Mouse (Mus musculus): ENCODE measurements at regions not wholly inside any gene's neighbourhood (a gene's known extent, or its start where the extent isn't known, plus 50 kb on each side); places are given as distances from the start of the nearest gene placed in this dataset.
"Not testable (repeated sequence)": the region's sequence is repeated elsewhere in the genome, so short reads cannot be mapped to it uniquely, and the experiment has no call there.

- peaks cover 3% of the 10 kb centered on the region for H3K9me3 ChIP-seq (ENCODE audit: control insufficient read depth, low read length)
- DNase-seq (ENCODE audit: low spot score) (no peak), ATAC-seq (ENCODE audit: insufficient number of reproducible peaks, low FRiP score, low TSS enrichment, low read depth) (no peak)
- no peak overlapping the region for H3K27ac ChIP-seq (replicated peaks; ENCODE audit: low read depth, low read length)
- peaks cover 9% of the 10 kb centered on the region for H3K4me1 ChIP-seq (ENCODE audit: control insufficient read depth, insufficient read depth, low read length)
- no peak overlapping the region for H3K9ac ChIP-seq (ENCODE audit: low read length)
- no peak overlapping the region for H3K4me3 ChIP-seq (ENCODE audit: low read depth, low read length)
- no peaks in the 10 kb centered on the region for H3K36me3 ChIP-seq (ENCODE audit: control insufficient read depth, insufficient read depth, low read length)
- WGBS = 23% methylated on average over 12 of the region's 12 CpGs
- no peaks in the 10 kb centered on the region for H3K27me3 ChIP-seq (ENCODE audit: control insufficient read depth, insufficient read depth, low read length)
- no peak overlapping the region for H3K4me2 ChIP-seq (ENCODE audit: low read depth, severe bottlenecking)
Observed at GRCm38 (mm10) chr10:117564118-117565040, 64.9 kb upstream of the Cpm start.

- no peak overlapping the region for H3K4me2 ChIP-seq (ENCODE audit: low read depth, severe bottlenecking)
- H3K4me1 ChIP-seq (ENCODE audit: control insufficient read depth, insufficient read depth, low read length) = peaks cover 7% of the 10 kb centered on the region
- H3K4me3 ChIP-seq (ENCODE audit: low read depth, low read length) = no peak overlapping the region
- peaks cover 3% of the 10 kb centered on the region for H3K9me3 ChIP-seq (ENCODE audit: control insufficient read depth, low read length)
- no peak overlapping the region for H3K27ac ChIP-seq (replicated peaks; ENCODE audit: low read depth, low read length)
- no peak for DNase-seq (ENCODE audit: low spot score)
- 52% methylated on average over 8 of the region's 8 CpGs for WGBS
- no peaks in the 10 kb centered on the region for H3K27me3 ChIP-seq (ENCODE audit: control insufficient read depth, insufficient read depth, low read length)
- H3K36me3 ChIP-seq (ENCODE audit: control insufficient read depth, insufficient read depth, low read length) = no peaks in the 10 kb centered on the region
- ATAC-seq (ENCODE audit: insufficient number of reproducible peaks, low FRiP score, low TSS enrichment, low read depth) = no peak
- no peak overlapping the region for H3K9ac ChIP-seq (ENCODE audit: low read length)
Observed at GRCm38 (mm10) chr10:117563429-117564117, 65.7 kb upstream of the Cpm start.

GRCm38 (mm10) chr10:117562850-117563248 is 66.5 kb upstream of the Cpm start:
- H3K4me1 ChIP-seq (ENCODE audit: control insufficient read depth, insufficient read depth, low read length); H3K4me2 ChIP-seq (ENCODE audit: low read depth, severe bottlenecking); H3K27ac ChIP-seq (replicated peaks; ENCODE audit: low read depth, low read length); ATAC-seq (ENCODE audit: insufficient number of reproducible peaks, low FRiP score, low TSS enrichment, low read depth); H3K9me3 ChIP-seq (ENCODE audit: control insufficient read depth, low read length); H3K4me3 ChIP-seq (ENCODE audit: low read depth, low read length); H3K36me3 ChIP-seq (ENCODE audit: control insufficient read depth, insufficient read depth, low read length); H3K27me3 ChIP-seq (ENCODE audit: control insufficient read depth, insufficient read depth, low read length); DNase-seq (ENCODE audit: low spot score); H3K9ac ChIP-seq (ENCODE audit: low read length): not testable (repeated sequence)
- 80% methylated on average over 3 of the region's 3 CpGs for WGBS

DNA sequence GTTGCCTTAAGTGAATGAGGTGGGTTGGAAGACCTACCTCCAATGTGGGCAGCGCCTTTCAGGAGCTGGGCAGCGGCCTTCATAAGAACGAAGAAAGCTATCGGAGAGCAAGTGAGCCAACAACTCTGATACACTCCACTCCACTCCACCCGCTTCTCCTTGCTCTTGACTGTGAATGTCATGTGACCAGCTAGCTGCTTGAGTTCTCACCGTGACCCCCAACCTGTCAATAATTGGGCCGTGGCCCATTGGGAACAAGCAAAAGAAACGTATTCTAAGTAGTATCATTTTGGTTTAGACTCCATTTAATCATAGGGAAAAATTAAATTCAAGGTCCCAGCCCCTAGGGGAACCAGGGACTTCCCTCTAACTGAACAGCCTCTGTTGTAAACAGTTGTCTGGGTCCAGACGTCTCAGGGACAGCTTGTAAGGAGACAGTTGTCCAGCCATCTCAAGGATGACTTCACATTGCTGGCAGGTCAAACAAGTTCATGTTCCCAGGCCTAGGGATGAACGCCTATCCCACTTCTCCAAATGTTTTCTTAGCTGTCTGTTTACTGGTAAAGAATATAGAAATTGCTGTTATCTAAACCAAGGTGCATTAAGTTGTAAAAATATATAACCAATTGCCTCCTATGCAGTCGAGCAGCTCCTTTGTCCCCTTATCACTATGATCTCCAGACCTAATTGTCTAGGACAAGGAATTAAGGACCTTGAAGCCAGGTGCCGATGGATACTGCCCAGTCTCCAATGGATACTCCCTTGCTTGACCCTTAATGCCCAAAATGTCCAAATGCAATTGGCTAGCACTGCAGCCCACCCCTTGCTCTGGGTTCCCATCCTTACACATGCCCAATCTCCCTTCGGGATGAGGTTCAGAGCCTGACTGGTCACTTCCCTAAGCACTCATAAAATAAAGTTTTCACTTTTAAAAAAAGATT is 67.1 kb upstream of the Cpm start:
- H3K9ac ChIP-seq (ENCODE audit: low read length) = no peak overlapping the region
- ATAC-seq (ENCODE audit: insufficient number of reproducible peaks, low FRiP score, low TSS enrichment, low read depth) (no peak), DNase-seq (ENCODE audit: low spot score) (no peak)
- peaks cover 7% of the 10 kb centered on the region for H3K4me1 ChIP-seq (ENCODE audit: control insufficient read depth, insufficient read depth, low read length)
- WGBS = 85% methylated on average over 13 of the region's 13 CpGs
- no peak overlapping the region for H3K4me2 ChIP-seq (ENCODE audit: low read depth, severe bottlenecking)
- no peak overlapping the region for H3K4me3 ChIP-seq (ENCODE audit: low read depth, low read length)
- H3K9me3 ChIP-seq (ENCODE audit: control insufficient read depth, low read length) = no peaks in the 10 kb centered on the region
- H3K27me3 ChIP-seq (ENCODE audit: control insufficient read depth, insufficient read depth, low read length) = no peaks in the 10 kb centered on the region
- no peak overlapping the region for H3K27ac ChIP-seq (replicated peaks; ENCODE audit: low read depth, low read length)
- H3K36me3 ChIP-seq (ENCODE audit: control insufficient read depth, insufficient read depth, low read length) = no peaks in the 10 kb centered on the region

- ATAC-seq (ENCODE audit: insufficient number of reproducible peaks, low FRiP score, low TSS enrichment, low read depth) = no peak
Observed at GRCm38 (mm10) chr10:117561279-117561820, 68.0 kb upstream of the Cpm start.

GRCm38 (mm10) chr10:117560396-117561278 is 68.7 kb upstream of the Cpm start:
- 74% methylated on average over 9 of the region's 9 CpGs for WGBS
- Histone ChIP-seq H3K9ac (ENCODE audit: low read length) (no peak overlapping the region), H3K4me2 (ENCODE audit: low read depth, severe bottlenecking) (no peak overlapping the region), H3K9me3 (ENCODE audit: control insufficient read depth, low read length) (no peaks in the 10 kb centered on the region), H3K27me3 (ENCODE audit: control insufficient read depth, insufficient read depth, low read length) (no peaks in the 10 kb centered on the region), H3K27ac (replicated peaks; ENCODE audit: low read depth, low read length) (no peak overlapping the region), H3K4me1 (ENCODE audit: control insufficient read depth, insufficient read depth, low read length) (peaks cover 7% of the 10 kb centered on the region), H3K4me3 (ENCODE audit: low read depth, low read length) (no peak overlapping the region), H3K36me3 (ENCODE audit: control insufficient read depth, insufficient read depth, low read length) (no peaks in the 10 kb centered on the region)
- DNase-seq (ENCODE audit: low spot score) = no peak
- no peak for ATAC-seq (ENCODE audit: insufficient number of reproducible peaks, low FRiP score, low TSS enrichment, low read depth)

More at GRCm38 (mm10) chr10:117561279-117561820, 68.0 kb upstream of the Cpm start:
- no peak overlapping the region for H3K4me2 ChIP-seq (ENCODE audit: low read depth, severe bottlenecking)
- H3K27ac ChIP-seq (replicated peaks; ENCODE audit: low read depth, low read length) = no peak overlapping the region
- WGBS = 79% methylated on average over 5 of the region's 5 CpGs
- H3K27me3 ChIP-seq (ENCODE audit: control insufficient read depth, insufficient read depth, low read length) = no peaks in the 10 kb centered on the region
- no peak for DNase-seq (ENCODE audit: low spot score)
- peaks cover 7% of the 10 kb centered on the region for H3K4me1 ChIP-seq (ENCODE audit: control insufficient read depth, insufficient read depth, low read length)
- H3K9ac ChIP-seq (ENCODE audit: low read length) = no peak overlapping the region
- H3K9me3 ChIP-seq (ENCODE audit: control insufficient read depth, low read length) = no peaks in the 10 kb centered on the region
- H3K4me3 ChIP-seq (ENCODE audit: low read depth, low read length) = no peak overlapping the region
- no peaks in the 10 kb centered on the region for H3K36me3 ChIP-seq (ENCODE audit: control insufficient read depth, insufficient read depth, low read length)

GRCm38 (mm10) chr10:117559615-117560395 is 69.5 kb upstream of the Cpm start:
- Histone ChIP-seq H3K36me3 (ENCODE audit: control insufficient read depth, insufficient read depth, low read length) (no peaks in the 10 kb centered on the region), H3K27me3 (ENCODE audit: control insufficient read depth, insufficient read depth, low read length) (no peaks in the 10 kb centered on the region), H3K9ac (ENCODE audit: low read length) (no peak overlapping the region), H3K4me2 (ENCODE audit: low read depth, severe bottlenecking) (no peak overlapping the region), H3K27ac (replicated peaks; ENCODE audit: low read depth, low read length) (no peak overlapping the region), H3K9me3 (ENCODE audit: control insufficient read depth, low read length) (no peaks in the 10 kb centered on the region), H3K4me1 (ENCODE audit: control insufficient read depth, insufficient read depth, low read length) (peaks cover 7% of the 10 kb centered on the region), H3K4me3 (ENCODE audit: low read depth, low read length) (no peak overlapping the region)
- ATAC-seq (ENCODE audit: insufficient number of reproducible peaks, low FRiP score, low TSS enrichment, low read depth) = no peak
- DNase-seq (ENCODE audit: low spot score) = no peak
- WGBS = 54% methylated on average over 17 of the region's 17 CpGs
